Mouse (Mus musculus) bone marrow macrophage, adult 2 months (primary cell): Measurements from ENCODE around the gene Gucy2g.

Source experiments
- CTCF ChIP-seq: IDR thresholded peaks from 2 replicates; pipeline ENCODE4 v1.5.1; 2012; ENCODE audit warnings: low read depth, mild to moderate bottlenecking, low read length, moderate library complexity
- POLR2A ChIP-seq: IDR thresholded peaks from 2 replicates; pipeline ENCODE4 v1.6.1; 2012; ENCODE audit warnings: mild to moderate bottlenecking, low read depth, low read length, borderline replicate concordance

- TF ChIP-seq POLR2A, result no peak
- TF ChIP-seq CTCF, result no peak
These were observed 23.7 kb downstream of the Gucy2g start for GRCm38 (mm10) chr19:55217365-55217764.
